Mouse (Mus musculus) ZHBTc4 (cell line): ENCODE measurements at regions not wholly inside any gene's neighbourhood (a gene's known extent, or its start where the extent isn't known, plus 50 kb on each side); places are given as distances from the start of the nearest gene placed in this dataset.

ENCODE experiments used
- DNase-seq: peaks from one replicate; pipeline ENCODE4 v3.0.0-alpha.2; 2011; ENCODE audit warnings: low read depth, low spot score

GRCm38 (mm10) chr3:13154158-13154557, 1326.3 kb upstream of the Slc7a12 start:
- DNase-seq = no peak

DNA sequence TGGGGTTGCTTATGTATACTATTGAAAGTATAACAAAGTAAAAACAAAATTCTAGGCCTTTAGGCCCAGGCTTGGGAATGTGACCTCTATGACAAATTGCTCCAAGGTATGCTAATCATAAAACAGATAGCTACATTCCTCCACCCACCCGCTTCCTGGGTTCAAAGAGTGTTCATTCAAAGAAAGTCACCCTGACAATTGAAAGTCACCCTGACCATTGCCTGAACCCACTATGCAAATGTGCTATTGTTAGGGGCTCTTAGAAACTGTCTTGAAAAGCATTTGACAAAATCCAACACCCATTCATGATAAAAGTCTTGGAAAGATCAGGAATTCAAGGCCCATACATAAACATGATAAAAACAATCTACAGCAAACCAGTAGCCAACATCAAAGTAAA, 1312.1 kb upstream of the Slc7a12 start:
- DNase-seq = peak; percentile 77
